Mouse (Mus musculus): ENCODE measurements around the gene Ddah1.

GRCm38 (mm10) chr3:145790233-145790632 lies 31.8 kb downstream of the Ddah1 start:
- TF ChIP-seq CTCF (conservative IDR thresholded peaks at IDR 0.05; ENCODE audit: low read length) = no peak
- TF ChIP-seq POU5F1 (IDR thresholded peaks at IDR 0.05; ENCODE audit: borderline replicate concordance, low read length) = no peak
- no peak for TF ChIP-seq NANOG (IDR thresholded peaks at IDR 0.05; ENCODE audit: borderline replicate concordance, low read length)
